Mouse (Mus musculus): ENCODE measurements around the gene Kazald1.

DNA sequence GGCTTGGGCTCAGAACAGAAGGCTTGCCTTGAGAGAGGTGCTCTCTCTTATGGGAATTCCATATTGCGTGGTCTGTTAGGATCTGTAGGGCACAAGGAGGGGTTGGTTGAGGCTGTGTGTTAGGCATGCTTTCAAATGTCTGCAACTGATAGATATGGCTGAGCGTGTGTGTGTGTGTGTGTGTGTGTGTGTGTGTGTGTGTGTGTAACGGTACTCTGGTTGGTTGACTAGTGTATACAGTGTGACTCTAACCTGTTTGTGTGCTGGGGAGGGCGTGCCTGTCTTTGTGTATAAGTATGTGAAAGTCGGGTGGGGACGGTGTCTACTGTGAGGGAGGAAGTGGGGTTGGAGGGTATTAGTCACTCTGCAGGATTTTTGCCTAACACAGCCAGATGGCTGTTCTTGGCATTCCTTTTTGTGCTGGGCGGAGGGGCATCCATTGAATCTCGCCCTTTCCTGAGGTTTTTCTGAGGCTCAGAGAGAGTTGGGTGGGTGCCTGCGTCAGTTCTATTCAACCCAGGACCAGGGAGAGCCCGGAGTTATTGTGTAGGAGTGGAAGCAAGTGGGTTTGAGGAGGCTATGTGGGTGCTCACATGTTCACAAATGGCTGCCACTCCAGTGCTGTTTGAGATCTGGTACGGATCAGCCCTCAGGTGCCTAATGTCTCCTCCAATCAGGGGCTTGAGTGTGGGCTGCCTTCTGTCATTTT, 27.0 kb upstream of the Kazald1 start:
- no peak for TF ChIP-seq CTCF (IDR thresholded peaks at IDR 0.05; ENCODE audit: low read depth)
- TF ChIP-seq EP300 (IDR thresholded peaks at IDR 0.05; ENCODE audit: low read depth): peak; percentile 52

Measured in liver, embryonic 14.5 days (tissue).